Mouse (Mus musculus): ENCODE measurements around the gene Naa15.
"Not testable (repeated sequence)": the region's sequence is repeated elsewhere in the genome, so short reads cannot be mapped to it uniquely, and the experiment has no call there.

Gene Naa15

DNA sequence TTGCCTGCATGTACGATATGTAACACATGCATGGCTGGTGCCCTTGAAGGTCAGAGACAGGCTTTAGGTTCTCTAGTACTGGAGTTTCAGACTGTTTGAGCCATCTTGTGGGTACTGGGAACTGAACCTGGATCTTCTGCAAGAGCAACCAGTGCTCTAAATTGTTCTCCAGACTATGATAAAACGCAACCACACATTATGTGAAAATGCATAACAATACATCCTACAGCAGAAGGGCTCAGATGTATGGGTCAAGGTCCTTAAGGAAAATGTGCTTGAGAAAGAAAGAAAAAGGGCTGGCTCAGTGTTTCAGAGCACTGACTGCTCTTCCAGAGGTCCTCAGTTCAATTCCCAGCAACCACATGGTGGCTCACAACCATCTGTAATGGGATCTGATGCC is 21.3 kb upstream of the Naa15 start:
- no peak for DNase-seq (ENCODE audit: low spot score in 2 of 2)

DNA sequence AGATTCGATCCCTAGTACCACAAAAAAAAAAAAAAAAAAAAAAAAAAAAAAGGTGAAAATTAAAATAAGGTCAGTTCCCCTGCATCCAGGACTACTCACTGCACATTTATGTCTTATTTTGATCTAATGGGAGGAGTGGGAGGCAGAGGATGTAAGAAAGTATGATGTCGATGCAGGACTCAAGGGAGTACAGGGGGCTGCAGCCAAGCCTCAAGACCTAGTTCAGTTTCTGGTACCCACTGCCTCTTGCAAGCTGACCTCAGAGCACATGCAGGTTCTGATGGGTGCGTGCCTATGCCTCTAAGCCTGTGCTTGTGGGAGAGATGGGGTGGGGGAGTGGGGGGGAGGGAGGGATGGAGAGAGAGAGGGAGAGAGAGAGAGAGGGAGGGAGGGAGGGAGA is 20.1 kb upstream of the Naa15 start:
- DNase-seq (ENCODE audit: low spot score in 2 of 2): no peak

DNA sequence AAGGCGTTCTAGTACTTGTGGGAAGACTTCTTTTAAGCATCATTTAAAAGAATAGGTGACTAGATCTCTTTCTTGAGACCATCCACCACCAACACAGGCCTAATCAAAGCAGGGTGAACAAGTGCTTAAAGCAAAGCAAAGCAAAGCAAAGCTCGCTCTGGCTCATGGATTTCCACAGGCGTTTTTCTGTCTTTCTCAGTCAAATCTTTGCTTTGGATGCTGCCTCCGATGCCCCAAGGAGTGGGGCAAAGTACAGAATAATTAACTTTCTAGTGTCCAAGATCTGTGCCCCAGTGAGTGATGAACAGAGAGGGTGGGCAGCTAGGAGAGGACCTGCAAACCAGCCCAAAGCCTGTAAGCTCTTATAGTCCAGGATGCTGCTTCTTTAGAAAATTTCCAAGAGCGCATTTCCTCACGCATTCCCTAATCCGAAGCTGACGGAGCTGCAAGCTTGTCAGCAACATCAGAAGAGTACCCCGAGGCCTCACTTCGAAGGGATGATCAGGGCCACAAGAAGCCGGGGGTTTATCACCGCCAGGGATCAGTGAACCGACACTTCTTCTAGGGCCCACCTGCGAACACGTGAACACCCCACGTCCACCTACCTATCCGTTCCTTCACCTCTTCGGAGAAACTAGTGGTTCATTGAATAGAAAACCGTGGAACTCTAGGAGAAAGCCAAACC is 19.3 kb upstream of the Naa15 start:
- DNase-seq (ENCODE audit: low spot score in 2 of 2): no peak

DNA sequence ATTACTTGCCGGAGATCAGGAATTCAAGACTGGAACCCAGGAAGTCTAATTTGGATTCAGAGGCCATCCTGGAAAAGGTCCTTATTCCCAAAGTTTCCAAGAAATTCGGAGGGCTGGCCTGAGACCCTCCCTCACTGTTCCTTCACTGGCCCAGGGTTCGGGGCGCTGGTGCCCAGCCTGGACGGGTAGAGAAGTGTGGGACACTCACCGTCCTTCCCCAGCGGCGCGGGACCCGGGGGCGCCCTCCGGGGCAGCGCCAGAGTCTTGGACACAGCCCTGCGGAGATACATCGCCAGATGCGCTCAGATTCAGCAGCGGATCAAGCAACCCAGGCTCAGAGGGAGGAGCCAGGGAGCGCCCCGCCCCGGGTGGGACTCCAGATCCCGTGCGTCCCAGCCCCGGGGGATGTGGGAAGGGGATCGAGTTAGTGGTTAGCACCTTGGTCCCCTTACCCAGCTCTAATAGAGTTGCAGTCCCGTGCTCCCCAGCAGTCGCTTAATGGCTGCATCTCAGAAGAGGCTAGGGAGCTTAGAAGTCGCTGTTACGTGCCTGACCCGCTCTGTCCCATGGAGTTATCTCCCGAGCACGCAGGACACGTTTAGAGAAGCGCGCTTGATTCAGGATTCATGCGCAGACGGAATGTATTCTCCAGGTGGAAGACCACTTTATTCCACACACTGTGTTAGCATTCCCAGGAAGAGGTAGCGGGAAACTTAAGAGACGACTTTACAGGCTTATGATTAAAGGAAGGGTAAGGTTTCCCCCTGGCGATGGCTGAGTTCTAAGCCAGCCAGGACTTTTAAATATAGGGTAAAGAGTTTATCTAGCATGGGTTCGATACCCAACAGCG is 18.5 kb upstream of the Naa15 start, which contains the start of gene Mgarp:
TSS of gene Mgarp (minus strand) at position 520 of the 850 bp plus-strand sequence.
- peak; percentile 25 to 35 for DNase-seq (ENCODE audit: low spot score in 2 of 2)

DNA sequence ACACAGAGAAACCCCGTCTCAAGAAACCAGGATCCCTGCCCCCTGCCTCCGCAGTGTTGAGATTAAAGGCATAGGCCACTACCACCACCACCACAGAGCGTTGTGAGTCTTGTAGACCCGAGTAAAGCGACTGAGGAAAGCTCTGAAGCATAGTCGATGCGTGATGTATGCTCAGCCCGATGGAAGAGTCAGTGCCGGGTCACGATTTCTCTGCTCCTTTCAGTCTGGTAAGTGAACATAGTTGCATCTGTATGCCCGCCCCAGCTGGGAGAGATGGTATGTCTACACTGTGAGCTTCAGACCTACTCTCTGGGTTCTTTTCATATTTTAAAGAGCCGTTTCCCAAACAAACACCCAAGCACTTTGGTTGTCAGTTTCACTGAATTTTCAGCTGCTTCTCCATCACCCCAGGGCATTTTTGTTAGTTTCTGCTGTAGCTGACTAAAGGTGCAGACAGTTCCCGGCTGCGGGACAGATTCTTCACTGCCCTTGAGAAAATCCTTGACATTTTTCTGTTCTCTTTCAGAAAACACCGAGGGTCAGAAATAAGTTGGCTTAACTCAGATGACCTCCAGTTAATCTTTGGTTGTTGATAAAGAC is 17.1 kb upstream of the Naa15 start:
- no peak for DNase-seq (ENCODE audit: low spot score in 2 of 2)

DNA sequence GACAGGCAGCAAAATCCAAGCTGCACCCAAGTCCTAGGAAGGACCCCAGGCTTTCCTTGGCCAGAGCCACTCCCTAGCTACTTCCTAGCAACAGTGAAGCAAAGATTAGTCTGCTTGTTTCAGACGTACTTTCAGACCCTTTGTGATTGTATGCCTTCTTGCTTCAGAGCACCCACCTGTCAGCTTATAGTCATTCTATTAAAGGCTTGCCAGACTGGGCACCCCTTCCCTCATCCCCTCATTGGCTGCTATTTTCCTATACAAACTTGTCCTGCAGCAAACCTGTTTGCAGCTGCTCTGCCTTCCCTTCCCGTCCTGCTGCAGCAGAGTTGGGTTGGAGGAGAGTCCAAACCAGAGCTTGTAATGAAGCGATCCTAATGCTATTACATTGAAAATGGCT is 16.3 kb upstream of the Naa15 start:
- DNase-seq (ENCODE audit: low spot score in 2 of 2): no peak

DNA sequence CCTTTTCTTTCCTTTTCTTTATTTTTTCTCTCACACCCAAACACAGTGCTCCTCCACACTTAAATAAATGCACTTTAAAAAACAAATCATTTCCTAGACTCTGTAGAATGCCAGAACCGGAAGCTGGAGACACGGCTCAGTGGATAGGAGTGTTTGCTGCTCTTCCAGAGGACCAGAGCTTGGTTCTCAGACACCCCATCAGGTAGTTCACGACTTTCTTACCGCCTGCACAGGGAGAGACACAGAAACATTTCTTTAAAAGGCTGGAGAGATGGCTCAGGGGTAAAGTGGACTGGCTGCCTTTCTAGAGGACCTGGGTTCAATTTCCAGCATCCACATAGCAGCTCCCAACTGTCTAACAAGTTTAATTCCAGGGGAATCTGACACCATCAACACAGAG is 15.4 kb upstream of the Naa15 start:
- no peak for DNase-seq (ENCODE audit: low spot score in 2 of 2)

DNA sequence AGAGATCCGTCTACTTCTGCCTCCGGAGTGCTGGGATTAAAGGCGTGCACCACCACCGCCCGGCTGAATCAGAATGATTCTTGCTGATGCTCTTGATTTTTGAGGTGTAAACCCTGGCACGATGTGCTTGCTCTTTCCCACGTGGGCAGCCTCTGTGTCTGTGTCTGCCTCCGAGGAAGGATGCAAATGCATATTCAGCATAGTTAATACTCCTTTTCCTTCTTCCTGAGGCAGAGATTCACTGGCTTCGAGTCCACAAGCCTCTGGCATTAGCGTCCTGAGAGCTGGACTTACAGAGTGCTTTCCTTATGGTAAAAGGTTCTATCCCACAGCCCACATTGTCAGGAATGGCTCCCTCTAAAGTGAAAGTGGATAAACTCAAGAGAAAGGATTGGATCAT is 14.3 kb upstream of the Naa15 start:
- no peak for DNase-seq (ENCODE audit: low spot score in 2 of 2)

DNA sequence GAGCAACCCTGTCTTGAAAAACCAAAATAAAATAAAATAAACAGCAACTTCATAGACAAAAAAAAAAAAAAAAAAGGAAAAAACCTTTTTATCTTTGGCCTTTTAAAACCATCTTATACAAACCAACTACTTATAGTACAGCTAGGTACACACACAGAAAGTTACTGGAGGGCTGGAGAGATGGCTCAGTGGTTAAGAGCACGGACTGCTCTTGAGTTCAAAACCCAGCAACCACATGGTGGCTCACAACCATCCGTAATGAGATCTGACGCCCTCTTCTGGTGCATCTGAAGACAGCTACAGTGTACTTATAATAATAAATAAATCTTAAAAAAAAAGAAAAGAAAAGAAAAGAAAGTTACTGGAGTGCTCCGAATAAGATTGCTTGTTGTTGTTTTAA is 12.9 kb upstream of the Naa15 start:
- DNase-seq (ENCODE audit: low spot score in 2 of 2): not testable (repeated sequence)

DNA sequence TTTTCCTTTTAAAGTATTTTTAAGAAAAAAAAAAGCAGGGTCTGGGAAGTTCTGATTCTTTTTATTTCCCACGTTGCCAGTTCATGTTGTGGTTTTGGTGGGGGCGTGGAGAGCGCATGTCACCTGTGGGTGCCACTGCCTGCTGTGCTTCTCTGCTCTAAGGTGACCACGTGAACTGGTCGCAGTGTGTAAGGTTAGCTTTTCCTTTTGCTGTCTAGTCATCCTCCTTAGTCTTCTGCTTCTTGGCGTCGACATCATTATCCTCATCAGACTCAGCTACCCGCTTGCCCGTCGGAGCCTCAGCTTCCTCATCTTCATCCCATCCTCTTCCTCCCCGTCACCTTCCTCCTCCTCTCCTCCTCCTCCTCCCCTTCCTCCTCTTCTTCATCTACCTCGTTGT is 12.3 kb upstream of the Naa15 start:
- DNase-seq (ENCODE audit: low spot score in 2 of 2): no peak

DNA sequence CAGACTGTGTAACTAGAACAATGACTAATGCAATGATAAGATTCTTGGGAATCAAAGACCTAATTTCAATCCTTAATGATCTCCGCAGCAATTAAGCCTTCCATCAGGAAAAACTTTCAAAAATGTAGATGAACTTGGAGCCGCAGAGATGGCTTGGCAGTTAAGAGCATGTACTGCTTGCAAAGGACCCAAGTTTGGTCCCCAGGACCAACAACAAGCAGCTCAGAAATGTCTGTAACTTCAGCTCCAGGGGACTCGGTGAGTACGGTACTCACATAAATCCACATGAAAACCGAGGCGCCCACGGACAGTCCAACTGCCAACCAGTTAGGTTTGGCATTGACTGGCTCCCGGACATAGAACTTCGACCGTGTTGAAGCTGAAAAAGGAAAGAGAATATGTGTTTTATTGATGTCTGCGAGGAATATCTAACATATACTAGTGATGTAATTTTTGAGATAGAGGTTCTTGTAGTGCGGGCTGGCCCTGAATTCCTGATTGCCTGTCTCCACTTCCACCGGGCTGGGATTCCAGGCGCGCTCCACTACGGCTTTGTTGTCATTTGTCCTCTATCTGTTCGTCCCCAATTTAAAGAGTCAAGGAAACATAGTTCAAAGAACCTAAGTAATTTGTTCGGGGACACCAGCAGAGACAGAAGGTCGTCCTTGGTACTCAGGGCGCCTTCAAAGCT is 6.9 kb upstream of the Naa15 start:
- no peak for DNase-seq (ENCODE audit: low spot score in 2 of 2)

DNA sequence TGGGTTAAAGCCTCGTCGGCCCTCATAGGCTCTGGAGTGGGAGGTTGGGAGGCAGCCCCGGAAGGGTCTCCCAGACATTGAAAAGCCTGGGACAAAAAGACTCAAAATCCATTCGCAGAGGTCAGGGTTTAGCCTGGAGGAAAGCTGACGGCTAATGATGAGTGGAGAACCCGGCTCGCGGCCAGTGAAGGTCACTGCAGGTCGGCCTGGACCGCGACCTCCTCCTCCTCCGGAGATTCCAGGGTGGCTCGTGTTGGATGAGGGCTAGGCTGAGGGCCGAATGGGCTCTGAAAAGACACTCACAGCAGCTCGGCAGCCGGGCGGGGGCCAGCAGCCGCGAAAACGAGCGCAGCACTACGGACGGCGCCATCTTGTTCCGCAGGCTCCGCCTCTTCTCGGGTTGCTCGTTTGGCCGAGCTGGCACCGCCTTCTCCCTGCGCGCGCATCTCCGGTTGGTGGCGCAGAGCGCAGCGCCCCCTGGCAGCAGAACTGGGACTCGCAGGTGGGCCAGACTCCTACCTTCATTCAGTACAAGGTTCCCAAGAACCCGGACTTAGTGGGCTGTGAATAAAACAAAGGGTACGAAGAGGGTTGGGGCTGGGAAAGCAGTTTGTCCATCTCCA is 6.3 kb upstream of the Naa15 start, which contains the start of gene Ndufc1:
TSS of gene Ndufc1 (minus strand) at position 428 of the 623 bp plus-strand sequence.
- DNase-seq (ENCODE audit: low spot score in 2 of 2): peak; percentile 93 to 94

DNA sequence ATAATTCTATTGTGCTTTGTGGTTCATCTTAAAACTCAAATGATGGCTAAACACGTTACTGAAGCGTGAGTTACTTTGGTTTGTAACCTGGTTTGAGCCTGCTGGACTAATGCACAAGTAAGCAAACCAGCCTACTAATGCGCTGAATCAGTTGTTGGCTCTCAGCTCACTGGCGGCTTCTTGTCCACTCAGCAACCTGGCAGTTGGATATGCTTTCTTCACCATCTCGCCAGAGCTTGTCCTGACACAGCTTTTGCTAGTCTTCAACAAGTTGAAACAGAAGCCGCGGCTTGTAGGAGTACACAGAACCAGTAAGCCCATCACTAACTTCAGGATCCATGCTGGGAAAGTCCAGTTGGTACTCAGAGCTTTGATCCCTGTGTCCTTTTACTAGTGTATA is 2.5 kb upstream of the Naa15 start:
- no peak for DNase-seq (ENCODE audit: low spot score in 2 of 2)

DNA sequence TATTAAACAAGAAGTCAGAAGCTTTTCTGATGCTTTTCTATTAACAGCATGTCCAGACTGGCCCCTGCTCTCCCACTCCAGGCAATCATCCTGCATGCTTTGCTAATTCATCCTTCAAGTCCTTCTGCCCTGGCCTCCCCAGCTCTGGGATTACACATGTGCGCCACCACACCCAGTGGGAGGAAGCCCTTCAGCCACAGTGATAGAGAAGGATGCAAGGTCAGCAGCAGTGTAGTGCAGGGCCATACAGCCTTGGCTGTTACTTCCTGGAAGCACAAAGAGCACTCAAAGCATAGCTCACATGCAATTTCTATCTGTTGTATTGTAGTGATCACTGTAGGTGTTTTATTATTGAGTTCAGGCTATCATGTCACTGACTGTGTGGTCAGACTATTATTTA is 1.7 kb upstream of the Naa15 start:
- DNase-seq (ENCODE audit: low spot score in 2 of 2): peak in 1 of 2 experiments; percentile 7

DNA sequence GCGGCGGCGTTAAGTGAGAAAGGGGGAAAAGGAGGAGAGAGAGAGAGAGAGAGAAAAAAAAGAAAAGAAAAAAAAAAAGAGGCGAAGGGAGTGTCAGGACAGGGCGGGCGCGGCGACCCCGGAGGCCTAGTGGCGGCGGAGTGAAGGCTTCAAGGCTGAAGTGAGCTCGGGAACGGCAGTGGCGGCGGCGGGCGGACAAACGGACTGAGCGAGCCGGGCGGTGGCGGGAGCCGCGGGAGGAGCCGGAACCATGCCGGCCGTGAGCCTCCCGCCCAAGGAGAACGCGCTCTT is 1.1 kb downstream of the Naa15 start:
- no peak for DNase-seq (ENCODE audit: low spot score in 2 of 2)

DNA sequence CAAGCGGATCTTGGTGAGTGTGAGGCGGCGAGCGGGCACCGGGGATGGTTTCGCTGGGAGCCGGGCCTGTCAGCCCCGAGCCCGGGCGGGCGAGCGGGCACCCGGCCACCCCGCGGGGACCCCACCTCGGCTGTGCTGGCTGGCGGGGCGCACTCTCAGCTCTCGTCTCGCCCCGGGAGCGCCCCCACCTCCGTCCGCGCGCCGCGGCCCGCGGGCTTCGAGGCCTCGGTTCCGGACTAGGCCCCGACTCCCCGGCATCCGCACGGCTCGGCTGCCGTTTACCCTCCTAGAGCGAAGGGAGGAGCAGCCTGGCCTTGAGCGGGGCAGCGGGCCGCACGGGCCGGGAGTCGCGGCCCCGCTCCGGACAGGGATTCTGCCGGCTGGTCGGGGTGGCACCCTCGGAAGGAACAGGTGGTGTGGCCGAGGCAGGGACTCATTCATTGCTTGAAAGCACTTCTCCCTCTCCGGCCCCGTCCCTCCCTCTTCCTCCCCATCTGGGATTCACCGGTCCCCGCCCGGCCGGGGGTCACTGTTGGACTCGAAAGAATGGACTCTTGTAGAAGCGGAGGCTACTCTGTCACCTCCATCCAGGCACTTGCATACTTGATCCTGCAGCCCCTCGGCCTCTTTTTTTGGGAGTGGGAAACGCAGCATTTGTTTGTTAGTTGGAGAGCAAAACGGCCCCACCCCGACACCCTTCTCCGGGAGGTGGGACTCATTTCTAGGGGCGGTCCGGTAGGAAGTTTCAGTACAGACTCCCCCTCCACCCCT is 1.6 kb downstream of the Naa15 start:
- peak; percentile 43 to 49 for DNase-seq (ENCODE audit: low spot score in 2 of 2)

DNA sequence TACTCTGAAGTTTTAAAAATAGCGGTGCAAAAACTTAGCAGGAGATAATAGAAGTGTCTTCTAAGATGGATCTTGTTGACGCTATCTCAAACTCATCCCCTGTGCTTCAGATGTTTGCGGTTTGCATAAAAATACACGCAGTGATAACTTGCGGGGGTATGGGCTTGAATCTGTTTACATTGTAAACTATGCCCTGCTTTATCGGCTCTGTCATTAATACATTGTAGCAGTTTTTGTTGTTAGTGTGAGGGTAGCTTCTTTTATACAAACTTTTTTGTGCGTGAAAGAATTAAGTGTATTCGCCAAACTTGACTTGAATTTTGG is 2.1 kb downstream of the Naa15 start:
- DNase-seq (ENCODE audit: low spot score in 2 of 2): no peak

DNA sequence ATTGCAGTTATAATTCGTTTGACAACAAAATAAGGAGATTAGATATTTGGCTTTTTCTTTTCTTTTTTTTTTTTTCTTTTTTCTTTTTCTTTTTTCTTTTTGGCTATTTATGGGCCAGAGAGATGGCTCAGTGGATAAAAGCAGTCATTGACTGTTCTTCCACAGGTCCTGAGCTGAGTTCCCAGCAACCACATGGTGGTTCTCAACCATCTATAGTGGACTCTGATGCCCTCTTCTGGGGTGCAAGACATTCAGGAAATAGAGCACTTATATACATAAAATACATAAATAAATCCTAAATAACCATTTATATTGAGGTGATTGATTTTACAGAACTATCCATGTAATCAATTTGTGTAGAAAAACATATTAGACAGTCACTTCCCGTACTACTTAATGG is 2.5 kb downstream of the Naa15 start:
- DNase-seq (ENCODE audit: low spot score in 2 of 2): no peak

DNA sequence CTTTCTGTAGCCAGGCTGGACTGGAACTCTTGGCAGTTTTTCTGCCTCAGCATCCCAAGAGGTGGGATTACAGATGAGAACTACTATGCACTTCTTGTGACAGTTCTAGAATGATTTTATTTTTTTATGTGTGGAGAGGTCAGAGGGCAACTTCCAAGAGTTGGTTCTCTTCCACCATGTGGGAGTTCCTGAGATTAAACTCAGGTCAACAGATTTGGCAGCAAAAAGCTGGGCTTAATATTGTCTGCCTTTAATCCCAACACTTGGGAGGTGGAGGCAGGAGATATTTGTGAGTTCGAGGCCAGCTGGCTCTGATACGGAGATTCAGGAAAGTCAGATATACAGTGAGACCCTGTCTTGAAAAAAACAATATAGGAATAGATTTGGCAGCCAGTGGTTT is 3.0 kb downstream of the Naa15 start:
- DNase-seq (ENCODE audit: low spot score in 2 of 2): no peak

DNA sequence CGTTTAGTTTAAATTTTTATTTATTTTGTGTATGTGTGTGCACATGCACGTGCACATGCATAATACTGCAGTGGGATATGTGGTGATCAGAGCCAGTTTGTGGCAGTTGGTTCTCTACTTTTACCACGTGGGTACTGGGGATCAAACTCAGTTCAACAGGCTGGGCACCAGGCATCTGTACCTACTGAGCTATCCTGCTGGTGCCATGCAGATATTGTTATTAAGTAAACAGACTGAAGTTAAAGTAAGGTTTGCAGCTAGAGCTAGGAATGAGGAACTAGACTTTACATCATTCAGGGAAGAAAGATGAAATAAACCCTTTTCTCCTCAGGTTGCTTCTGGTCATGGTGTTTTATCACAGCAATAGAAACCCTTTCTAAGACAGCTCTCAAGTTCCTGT is 7.0 kb downstream of the Naa15 start:
- DNase-seq (ENCODE audit: low spot score in 2 of 2): no peak

DNA sequence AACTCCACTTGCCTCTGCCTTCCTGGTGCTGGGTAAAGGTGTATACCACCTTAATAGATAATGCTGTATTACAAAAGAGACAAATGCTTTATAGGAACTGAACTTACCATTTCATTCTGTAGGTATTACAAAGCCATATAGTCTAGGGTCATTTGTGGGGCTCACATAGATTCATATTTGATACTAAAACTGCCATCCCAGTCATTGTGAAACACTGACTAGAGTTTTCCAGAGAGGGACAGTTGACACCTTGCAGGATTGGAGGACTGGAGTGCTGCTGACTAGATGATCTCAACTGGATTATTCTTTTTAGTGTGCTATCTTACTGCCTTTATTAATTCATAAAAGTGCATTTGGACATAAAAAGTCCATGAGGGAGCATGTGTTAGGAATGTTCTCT is 10.4 kb downstream of the Naa15 start:
- DNase-seq (ENCODE audit: low spot score in 2 of 2): no peak

All from spleen, postnatal 36 days (tissue).